In the genomic region with DNA sequence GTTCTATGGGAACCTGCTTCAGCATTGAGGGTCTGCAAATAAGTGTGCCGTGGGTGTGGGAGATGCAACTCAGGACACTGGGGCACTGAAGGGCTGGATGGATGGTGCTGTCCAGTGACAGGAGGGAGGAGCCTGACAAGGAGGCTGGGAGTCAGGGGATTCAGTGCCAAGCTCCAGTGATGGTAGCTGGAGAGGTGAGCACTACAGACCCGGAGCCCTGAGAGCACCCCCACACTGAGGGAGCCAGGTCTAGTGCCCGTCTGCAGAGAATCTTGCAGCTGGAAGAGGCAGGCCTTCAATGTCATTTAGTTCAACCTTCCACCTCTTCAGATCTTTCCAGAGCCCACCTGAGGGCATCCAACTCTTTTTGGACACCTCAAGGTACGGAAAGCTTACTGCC, we compare ENCODE assay signal across 7 mouse cellular contexts. TPM values are rescaled to one million over a fixed set of nuclear protein-coding genes. Genes with fewer than 3 reads are reported as not detected.
DNase-seq lines count a peak whose midpoint lies in the region; ATAC-seq and TF ChIP-seq lines count a peak whose summit lies in the region.

Dnmt3a (plus strand) TSS at position 156 of the 400 bp plus-strand sequence.

- ATAC-seq in heart, embryonic 11.5 days (replicated peaks; ENCODE audit: insufficient number of reproducible peaks, low FRiP score, low TSS enrichment), result peak; percentile 2; the same call in 1 of the 2 replicates
- peak; percentile 14; the same call in 1 of the 2 replicates for ATAC-seq in midbrain, postnatal 0 days (ENCODE audit: low FRiP score)
- ATAC-seq in erythroid progenitor cell, adult 5-6 weeks (replicated peaks; ENCODE audit: low FRiP score, poor library complexity, severe bottlenecking), result no peak

- 33% methylated on average over 4 of the region's 4 CpGs for WGBS in thymus, adult 2 months
- WGBS in heart, embryonic 11.5 days (ENCODE audit: insufficient replicate concordance), result 10% methylated on average over 4 of the region's 4 CpGs
- WGBS in midbrain, postnatal 0 days, result 17% methylated on average over 4 of the region's 4 CpGs

- no peaks in the 10 kb centered on the region for H3K27me3 ChIP-seq in thymus, adult 2 months (ENCODE audit: control insufficient read depth, insufficient read depth, low read length)
- no peaks in the 10 kb centered on the region for H3K27me3 ChIP-seq in heart, embryonic 11.5 days (ENCODE audit: control insufficient read depth, insufficient read depth, low read length)
- H3K27me3 ChIP-seq in midbrain, postnatal 0 days (ENCODE audit: insufficient read depth, low read length), result no peaks in the 10 kb centered on the region

- H3K4me1 ChIP-seq in thymus, adult 2 months (replicated peaks; ENCODE audit: control insufficient read depth, insufficient read depth, low read length), result peaks cover 24% of the 10 kb centered on the region
- H3K4me1 ChIP-seq in cortical plate, adult 2 months (ENCODE audit: control insufficient read depth, insufficient read depth, low read length), result peaks cover 12% of the 10 kb centered on the region
- peaks cover 32% of the 10 kb centered on the region for H3K4me1 ChIP-seq in heart, embryonic 11.5 days (ENCODE audit: control insufficient read depth, insufficient read depth, low read length)
- peaks cover 21% of the 10 kb centered on the region for H3K4me1 ChIP-seq in midbrain, postnatal 0 days (ENCODE audit: insufficient read depth, low read length)

- no peak for TF ChIP-seq CTCF in thymus, adult 2 months (IDR thresholded peaks at IDR 0.05; ENCODE audit: borderline replicate concordance, control insufficient read depth, extremely low read depth, insufficient read depth, low read length, poor library complexity)
- TF ChIP-seq CTCF in cortical plate, adult 2 months (IDR thresholded peaks at IDR 0.05; ENCODE audit: extremely low read depth, insufficient read depth, low read length), result no peak
- TF ChIP-seq CTCF in midbrain, postnatal 0 days (IDR thresholded peaks at IDR 0.05), result no peak

- no peak for TF ChIP-seq POLR2A in thymus, adult 2 months (IDR thresholded peaks at IDR 0.05; ENCODE audit: control insufficient read depth, extremely low read depth, insufficient read depth, low read length, poor library complexity)
- no peak for TF ChIP-seq POLR2A in cortical plate, adult 2 months (IDR thresholded peaks at IDR 0.05; ENCODE audit: extremely low read depth, insufficient read depth, low read length)

- no peak within 1 kb of the TSS for H3K27ac ChIP-seq in thymus, adult 2 months (ENCODE audit: control insufficient read depth, insufficient read depth, low read length)
- H3K27ac ChIP-seq in cortical plate, adult 2 months (ENCODE audit: insufficient read depth, low read length), result peak within 1 kb of the TSS; percentile 98
- H3K27ac ChIP-seq in heart, embryonic 11.5 days (ENCODE audit: low read depth, low read length), result peak within 1 kb of the TSS; percentile 96
- peak within 1 kb of the TSS; percentile 94 for H3K27ac ChIP-seq in midbrain, postnatal 0 days (ENCODE audit: low read depth, low read length)

- H3K36me3 ChIP-seq in thymus, adult 2 months (ENCODE audit: control insufficient read depth, insufficient read depth, low read length), result no peaks in the 10 kb centered on the region
- no peaks in the 10 kb centered on the region for H3K36me3 ChIP-seq in heart, embryonic 11.5 days (ENCODE audit: control insufficient read depth, insufficient read depth, low read length)
- H3K36me3 ChIP-seq in midbrain, postnatal 0 days (ENCODE audit: insufficient read depth, low read length), result no peaks in the 10 kb centered on the region

- peak within 1 kb of the TSS; percentile 85 for H3K4me2 ChIP-seq in heart, embryonic 11.5 days
- H3K4me2 ChIP-seq in midbrain, postnatal 0 days (ENCODE audit: low read depth, low read length, poor library complexity, severe bottlenecking), result peak within 1 kb of the TSS; percentile 82

- H3K9me3 ChIP-seq in heart, embryonic 11.5 days (replicated peaks; ENCODE audit: control insufficient read depth, low read length), result no peaks in the 10 kb centered on the region
- H3K9me3 ChIP-seq in midbrain, postnatal 0 days (ENCODE audit: low read length), result no peaks in the 10 kb centered on the region

- peak within 1 kb of the TSS; percentile 93 for H3K9ac ChIP-seq in heart, embryonic 11.5 days (ENCODE audit: low read depth, low read length)
- H3K9ac ChIP-seq in midbrain, postnatal 0 days (replicated peaks; ENCODE audit: low read length, poor library complexity, severe bottlenecking), result peak within 1 kb of the TSS; percentile 96

- peak within 1 kb of the TSS; percentile 62 for H3K4me3 ChIP-seq in thymus, adult 2 months (ENCODE audit: control insufficient read depth, insufficient read depth, low read length)
- peak within 1 kb of the TSS; percentile 91 for H3K4me3 ChIP-seq in cortical plate, adult 2 months (ENCODE audit: insufficient read depth, low read length)
- H3K4me3 ChIP-seq in heart, embryonic 11.5 days (ENCODE audit: low read depth, low read length), result peak within 1 kb of the TSS; percentile 88
- peak within 1 kb of the TSS; percentile 90 for H3K4me3 ChIP-seq in midbrain, postnatal 0 days (ENCODE audit: low read depth, low read length)

- no peak for DNase-seq in thymus, adult 2 months
- no peak for DNase-seq in thymus, postnatal 25 days
- no peak for DNase-seq in left cerebral cortex, adult 8-10 months (ENCODE audit: low spot score in 2 of 2)
- DNase-seq in midbrain, postnatal 0 days (ENCODE audit: low spot score), result no peak

RNA-seq across cellular contexts. Expression of gene Dnmt3a, which starts in this region (rescaled TPM):
- 40.9 and 55.1 TPM in 2 replicates for polyA plus RNA-seq in thymus, adult 2 months (2012; rRNA removed)
- 38.2 and 38.3 TPM in 2 replicates for polyA plus RNA-seq in cortical plate, adult 2 months (2012; rRNA removed)
- polyA plus RNA-seq in heart, embryonic 11.5 days (2014; fragmentation: Nextera tagmentation; extraction: Ambion mirVana), result 55.1 and 60.1 TPM in 2 replicates
- 100 to 1,000 TPM; 101 to 108 (median 103) TPM for total RNA-seq in left cerebral cortex, adult 8-10 months (2022)
- 88.5 and 101 TPM in 2 replicates for total RNA-seq in midbrain, postnatal 0 days (2014; rRNA removed)
- 106 and 130 TPM in 2 replicates for polyA plus RNA-seq in midbrain, postnatal 0 days (2015; fragmentation: Nextera tagmentation; extraction: Ambion mirVana)
- total RNA-seq in erythroid progenitor cell, adult 5-6 weeks (2015; ENCODE audit: low replicate concordance), result 1.3 and 4.0 TPM in 2 replicates
- 0.83 and 3.7 TPM in 2 replicates for total RNA-seq in erythroid progenitor cell, adult 5-6 weeks (2017; ENCODE audit: low replicate concordance)

Comparison
In these comparisons a context has a peak if more than half of its experiments do, and no peak if none do; other contexts are left out.
1. RNA of gene Dnmt3a (total RNA-seq): 101 to 108 TPM in left cerebral cortex, adult 8-10 months and 88.5 to 101 TPM in midbrain, postnatal 0 days; 0.83 to 4.0 TPM in erythroid progenitor cell, adult 5-6 weeks; every median in the first group is over 10 times any median in the second.
2. Peak in every context shown above with its lines, with median percentiles within 50 percentile points of each other: H3K4me3 ChIP-seq.